30 mouse cellular contexts compared by ENCODE assay signal in genomic region chr4:99725914-99726451, GRCm38 (mm10). TPM values are rescaled to one million over a fixed set of nuclear protein-coding genes. Genes with fewer than 3 reads are reported as not detected.
A peak's percentile ranks its signal among the peaks of the same experiment; 100 is the strongest.
DNase-seq lines count a peak whose midpoint lies in the region; ATAC-seq and TF ChIP-seq lines count a peak whose summit lies in the region.
"Had no signal": no experiment of that assay in that cellular context is flagged by ENCODE, and none has a peak within 500 bp of the region (broad histone marks: within the 10 kb centered on the region; RNA-seq: fewer than 3 reads in every experiment).

No protein-coding gene starts in this region.

- no peak overlapping the region for H3K9ac ChIP-seq in heart, embryonic 12.5 days
- H3K9ac ChIP-seq in CH12.LX (ENCODE audit: insufficient read depth, low read depth), result 0 out of 2 replicates have a peak overlapping the region, but pooled peaks have one; percentile 44
- no peak overlapping the region for H3K9ac ChIP-seq in MEL (ENCODE audit: control insufficient read depth, low read depth, low read length, poor library complexity, severe bottlenecking)
- no peak overlapping the region for H3K9ac ChIP-seq in hindbrain, embryonic 12.5 days
- H3K9ac ChIP-seq: embryonic facial prominence, embryonic 13.5 days; forebrain, embryonic 12.5 days; forebrain, embryonic 15.5 days; heart, embryonic 15.5 days; hindbrain, embryonic 14.5 days had no signal

- H3K9me3 ChIP-seq in heart, embryonic 12.5 days (replicated peaks), result peaks cover 10% of the 10 kb centered on the region
- H3K9me3 ChIP-seq in CH12.LX (replicated peaks; ENCODE audit: low read length) (no peaks in the 10 kb centered on the region), MEL (replicated peaks; ENCODE audit: insufficient read depth, low read length) (no peaks in the 10 kb centered on the region)
- H3K9me3 ChIP-seq in hindbrain, embryonic 12.5 days (replicated peaks), result peaks cover 12% of the 10 kb centered on the region
- H3K9me3 ChIP-seq: forebrain, embryonic 15.5 days had no signal

- H3K4me2 ChIP-seq in heart, embryonic 12.5 days, result no peak overlapping the region
- H3K4me2 ChIP-seq in CH12.LX (ENCODE audit: insufficient read depth, low read depth, poor library complexity, severe bottlenecking), result peak overlapping the region; percentile 57
- H3K4me2 ChIP-seq in hindbrain, embryonic 12.5 days (replicated peaks), result no peak overlapping the region
- H3K4me2 ChIP-seq: embryonic facial prominence, embryonic 13.5 days; forebrain, embryonic 12.5 days; forebrain, embryonic 15.5 days; heart, embryonic 11.5 days; heart, embryonic 15.5 days; hindbrain, embryonic 14.5 days had no signal

- no peaks in the 10 kb centered on the region for H3K27me3 ChIP-seq in heart, embryonic 12.5 days (replicated peaks)
- H3K27me3 ChIP-seq in CH12.LX (replicated peaks), result no peaks in the 10 kb centered on the region
- no peaks in the 10 kb centered on the region for H3K27me3 ChIP-seq in MEL (ENCODE audit: control insufficient read depth in 1 of 2, insufficient read depth in 2 of 2, low read length in 2 of 2)
- no peaks in the 10 kb centered on the region for H3K27me3 ChIP-seq in hindbrain, embryonic 12.5 days
- H3K27me3 ChIP-seq: embryonic facial prominence, embryonic 13.5 days; forebrain, embryonic 12.5 days; forebrain, embryonic 15.5 days; heart, embryonic 15.5 days had no signal

- H3K79me2 ChIP-seq in CH12.LX (replicated peaks; ENCODE audit: control insufficient read depth, extremely low read depth, insufficient read depth, poor library complexity, severe bottlenecking) (peaks cover 5% of the 10 kb centered on the region; the same call in 1 of the 2 replicates), MEL (ENCODE audit: control insufficient read depth, insufficient read depth, low read length, poor library complexity) (no peaks in the 10 kb centered on the region; the same call in 1 of the 2 replicates)

- in situ Hi-C loops in CH12.LX (cut with MboI; ENCODE audit: low pct_ligation_motif_present, low pct_unique_long_range_greater_than_20kb, low sequenced_read_pairs), result no loop called here

- no peaks in the 10 kb centered on the region for H3K4me1 ChIP-seq in heart, embryonic 12.5 days (replicated peaks)
- H3K4me1 ChIP-seq in CH12.LX (ENCODE audit: control insufficient read depth in 1 of 2, insufficient read depth in 2 of 2) (peaks cover 7 to 25% of the 10 kb centered on the region in 2 experiments), MEL (ENCODE audit: control insufficient read depth in 1 of 2, insufficient read depth in 2 of 2, low read length in 2 of 2) (peaks cover 0 to 2% of the 10 kb centered on the region in 2 experiments; a peak in 1 of 4 replicates)
- no peaks in the 10 kb centered on the region for H3K4me1 ChIP-seq in hindbrain, embryonic 12.5 days
- H3K4me1 ChIP-seq: embryonic facial prominence, embryonic 10.5 days; embryonic facial prominence, embryonic 13.5 days; forebrain, embryonic 12.5 days; forebrain, embryonic 15.5 days; heart, embryonic 15.5 days; hindbrain, embryonic 10.5 days had no signal

- no peak for TF ChIP-seq EP300 in CH12.LX (IDR thresholded peaks at IDR 0.05; ENCODE audit: low read length)
- TF ChIP-seq EP300 in MEL (IDR thresholded peaks at IDR 0.05; ENCODE audit: low read depth in 1 of 2, low read length in 2 of 2), result no peak

- no peak for ATAC-seq in heart, embryonic 12.5 days (ENCODE audit: insufficient number of reproducible peaks, low FRiP score)
- ATAC-seq in megakaryocyte progenitor cell, adult 5-6 weeks (replicated peaks; ENCODE audit: poor library complexity), result peak; percentile 64
- no peak for ATAC-seq in hindbrain, embryonic 12.5 days (ENCODE audit: low FRiP score)
- ATAC-seq in cerebellum, adult (ENCODE audit: insufficient number of reproducible peaks, low FRiP score, low TSS enrichment), result no peak
- ATAC-seq: activated CD4-positive, CD25-positive, alpha-beta regulatory T cell, adult 4 months; forebrain, embryonic 15.5 days; hindbrain, postnatal 0 days; inflammation-experienced regulatory T-cells, adult 6 months; intestine, embryonic 16.5 days had no signal

- no peak overlapping the region for H3K4me3 ChIP-seq in heart, embryonic 12.5 days
- H3K4me3 ChIP-seq in CH12.LX (replicated peaks in 1 of 3; ENCODE audit: low read depth in 2 of 3, low read length in 2 of 3, poor library complexity in 1 of 3), result no peak overlapping the region
- H3K4me3 ChIP-seq in MEL (ENCODE audit: control insufficient read depth in 1 of 2, insufficient read depth in 1 of 2, low read depth in 2 of 2, low read length in 2 of 2), result no peak overlapping the region
- H3K4me3 ChIP-seq in hindbrain, embryonic 12.5 days, result no peak overlapping the region
- H3K4me3 ChIP-seq: embryonic facial prominence, embryonic 10.5 days; embryonic facial prominence, embryonic 13.5 days; erythroblast, embryonic 14.5 days; forebrain, embryonic 12.5 days; forebrain, embryonic 15.5 days; heart, embryonic 15.5 days; hindbrain, embryonic 10.5 days had no signal

- no peak overlapping the region for H3K27ac ChIP-seq in heart, embryonic 12.5 days (ENCODE audit: poor library complexity, severe bottlenecking)
- H3K27ac ChIP-seq in CH12.LX (ENCODE audit: insufficient read depth, low read depth) (peak overlapping the region; percentile 72), MEL (ENCODE audit: control insufficient read depth, low read depth, low read length) (no peak overlapping the region)
- H3K27ac ChIP-seq in hindbrain, embryonic 12.5 days, result no peak overlapping the region
- H3K27ac ChIP-seq: embryonic facial prominence, embryonic 10.5 days; embryonic facial prominence, embryonic 13.5 days; forebrain, embryonic 12.5 days; forebrain, embryonic 15.5 days; heart, embryonic 15.5 days; hindbrain, embryonic 10.5 days; hindbrain, embryonic 14.5 days; hindbrain, postnatal 0 days had no signal

- dilution Hi-C loops in CH12.LX (cut with MboI; ENCODE audit: extremely low pct_ligation_motif_present, extremely low pct_unique_long_range_greater_than_20kb, low sequenced_read_pairs), result no loop called here

- peak; percentile 77 for DNase-seq in heart, adult 11 months
- DNase-seq in CH12.LX (ENCODE audit: extremely low read depth), result peak; percentile 88
- DNase-seq in MEL (ENCODE audit: low read depth, low spot score), result peak; percentile 7
- DNase-seq in left cerebral cortex, adult 8-10 months (ENCODE audit: low spot score in 2 of 2), result no peak
- DNase-seq: adrenal gland, postnatal 25 days; cerebellum, adult 11 months; cerebellum, adult 2 months; cerebellum, adult 9-11 months; cerebellum, postnatal 25 days; embryo, embryonic 11 days; gastrocnemius, postnatal 25 days; heart, postnatal 10 days; heart, postnatal 36 days had no signal

- 88% methylated on average over 8 of the region's 8 CpGs for WGBS in heart, embryonic 12.5 days
- 93% methylated on average over 8 of the region's 8 CpGs for WGBS in hindbrain, embryonic 12.5 days

- TF ChIP-seq CTCF in CH12.LX (conservative IDR thresholded peaks at IDR 0.05 in 1 of 2, IDR thresholded peaks at IDR 0.05 in 1 of 2; ENCODE audit: low read depth in 2 of 2, low read length in 2 of 2) (no peak), MEL (IDR thresholded peaks at IDR 0.05 in 2 of 3, conservative IDR thresholded peaks at IDR 0.05 in 1 of 3; ENCODE audit: control insufficient read depth in 1 of 3, insufficient read depth in 1 of 3, low read depth in 2 of 3, low read length in 3 of 3, poor library complexity in 1 of 3, severe bottlenecking in 1 of 3) (no peak)

- H3K36me3 ChIP-seq in heart, embryonic 12.5 days, result peaks cover 54% of the 10 kb centered on the region
- H3K36me3 ChIP-seq in CH12.LX (replicated peaks in 1 of 2; ENCODE audit: control insufficient read depth in 1 of 2, insufficient read depth in 1 of 2, low read length in 1 of 2) (peaks cover 34 to 64% of the 10 kb centered on the region in 2 experiments), MEL (ENCODE audit: control insufficient read depth in 1 of 2, insufficient read depth in 2 of 2, low read length in 2 of 2) (peaks cover 0 to 10% of the 10 kb centered on the region in 2 experiments; a peak in 2 of 4 replicates)
- H3K36me3 ChIP-seq in hindbrain, embryonic 12.5 days, result peaks cover 33% of the 10 kb centered on the region

- TF ChIP-seq POLR2A in CH12.LX (IDR thresholded peaks at IDR 0.05; ENCODE audit: low read depth, low read length), result 0 out of 2 replicates have a peak, but pooled peaks have one; percentile 13
- TF ChIP-seq POLR2A in MEL (IDR thresholded peaks at IDR 0.05; ENCODE audit: control insufficient read depth in 1 of 2, insufficient read depth in 1 of 2, low read depth in 1 of 2, low read length in 2 of 2, poor library complexity in 1 of 2), result no peak

- no peak for TF ChIP-seq RAD21 in CH12.LX (IDR thresholded peaks at IDR 0.05; ENCODE audit: low read depth, low read length)
- no peak for TF ChIP-seq RAD21 in MEL (IDR thresholded peaks at IDR 0.05; ENCODE audit: low read depth, low read length)

TF ChIP-seq in CH12.LX, 34 proteins besides CTCF, POLR2A, EP300 and RAD21 (continues in another document):
- TF ChIP-seq TCF12 (IDR thresholded peaks at IDR 0.05; ENCODE audit: low read depth, low read length) (no peak), CHD1 (IDR thresholded peaks at IDR 0.05; ENCODE audit: low read depth, low read length) (no peak), ZMIZ1 (IDR thresholded peaks at IDR 0.05; ENCODE audit: low read depth, low read length) (no peak), ELF1 (IDR thresholded peaks at IDR 0.05; ENCODE audit: low read depth, low read length) (no peak), NELFE (IDR thresholded peaks at IDR 0.05; ENCODE audit: low read depth, low read length) (no peak), MAZ (IDR thresholded peaks at IDR 0.05; ENCODE audit: low read depth, low read length) (no peak)

TF ChIP-seq in MEL, 35 proteins besides CTCF, POLR2A, EP300 and RAD21:
- TF ChIP-seq SIN3A (IDR thresholded peaks at IDR 0.05; ENCODE audit: low read length) (no peak), BHLHE40 (IDR thresholded peaks at IDR 0.05; ENCODE audit: borderline replicate concordance, low read depth, low read length) (no peak)

RNA-seq across cellular contexts. Expression of gene Alg6, which starts 10.5 kb away (rescaled TPM):
- 11.2 and 13.1 TPM in 2 replicates for polyA plus RNA-seq in heart, embryonic 12.5 days (2016; fragmentation: Nextera tagmentation; extraction: Ambion mirVana)
- 20.4 and 22.6 TPM in 2 replicates for total RNA-seq in CH12.LX (2012; rRNA removed)
- 30.4 and 33.2 TPM in 2 replicates for total RNA-seq in CH12.LX (2014; rRNA removed)
- 13.7 and 19.1 TPM in 2 replicates for polyA plus RNA-seq in CH12.LX (2012; ENCODE audit: insufficient read length, low read depth)
- total RNA-seq in MEL (2012; rRNA removed), result 12.2 and 16.4 TPM in 2 replicates
- 10 to 100 TPM in 1 of 2 experiments, not detected in 1; 15.0 TPM for polyA plus RNA-seq in MEL (2012; ENCODE audit: insufficient read depth in 1 of 2, insufficient read length in 2 of 2, low read depth in 1 of 2, low replicate concordance in 2 of 2, missing spikeins in 1 of 2)
- total RNA-seq in megakaryocyte progenitor cell, adult 5-6 weeks (2015), result 19.3 and 27.1 TPM in 2 replicates
- total RNA-seq in megakaryocyte progenitor cell, adult 5-6 weeks (2017), result 18.2 and 20.6 TPM in 2 replicates
- 14.0 and 14.3 TPM in 2 replicates for polyA plus RNA-seq in hindbrain, embryonic 12.5 days (2016; fragmentation: Nextera tagmentation; extraction: Ambion mirVana)
- 10 to 100 TPM; 10.1 to 15.9 (median 13.0) TPM for total RNA-seq in left cerebral cortex, adult 8-10 months (2022)
- polyA plus RNA-seq: erythroblast, embryonic 14.5 days had no signal

Comparison
In these comparisons a context has a peak if more than half of its experiments do, and no peak if none do; other contexts are left out.
1. DNase-seq: peak in heart, adult 11 months (single experiment), CH12.LX (single experiment) and MEL (single experiment); none in left cerebral cortex, adult 8-10 months (0 of 2).